Mouse (Mus musculus) heart, embryonic 15.5 days (tissue): ENCODE data around the gene Phkg1. TPM values are rescaled to one million over a fixed set of nuclear protein-coding genes. Genes with fewer than 3 reads are reported as not detected.
"Not testable (repeated sequence)": the region's sequence is repeated elsewhere in the genome, so short reads cannot be mapped to it uniquely, and the experiment has no call there.

Source experiments
- ATAC-seq: fragments of 200-750 bp; cut with Nextera tagmentation; replicated peaks from 2 replicates; pipeline ENCODE4 v1.8.0; 2017; ENCODE audit warnings: low read depth, moderate TSS enrichment; ENCODE audit not compliant: insufficient number of reproducible peaks, insufficient read depth, low FRiP score
- H3K27ac ChIP-seq: fragments of 300-500 bp; sonication (generic); 2 replicates; pipeline ENCODE4 v1.5.1; 2015; ENCODE audit warnings: mild to moderate bottlenecking, inconsistent platforms
- H3K27me3 ChIP-seq: fragments of 300-500 bp; sonication (generic); 2 replicates; pipeline ENCODE4 v1.6.1; 2015; ENCODE audit warnings: inconsistent platforms
- H3K36me3 ChIP-seq: fragments of 300-500 bp; sonication (generic); 2 replicates; pipeline ENCODE4 v1.6.1; 2015; ENCODE audit warnings: mild to moderate bottlenecking, inconsistent platforms
- H3K4me1 ChIP-seq: fragments of 300-500 bp; sonication (generic); replicated peaks from 2 replicates; pipeline ENCODE4 v1.6.1; 2015; ENCODE audit warnings: inconsistent platforms
- H3K4me2 ChIP-seq: fragments of 300-500 bp; sonication (generic); 2 replicates; pipeline ENCODE4 v1.6.1; 2015; ENCODE audit warnings: inconsistent platforms, mild to moderate bottlenecking, moderate library complexity
- H3K4me3 ChIP-seq: fragments of 300-500 bp; sonication (generic); 2 replicates; pipeline ENCODE4 v1.5.1; 2015; ENCODE audit warnings: mild to moderate bottlenecking, inconsistent platforms
- H3K9ac ChIP-seq: fragments of 300-500 bp; sonication (generic); 2 replicates; pipeline ENCODE4 v1.6.1; 2015; ENCODE audit warnings: mild to moderate bottlenecking, inconsistent platforms
- H3K9me3 ChIP-seq: fragments of 300-500 bp; sonication (generic); replicated peaks from 2 replicates; pipeline ENCODE4 v1.6.1; 2016; ENCODE audit warnings: inconsistent platforms
- WGBS: fragments of 180-500 bp; shearing (Covaris S2); methylation state at CpG from one replicate; pipeline ENCODE4 v1.1.7; 2015; ENCODE audit warnings: mixed read lengths; 5-methylcytosine and 5-hydroxymethylcytosine counted together
- polyA plus RNA-seq: library from polyadenylated mRNA; unstranded; fragments of >200 nt; fragmentation: Nextera tagmentation; extraction: Ambion mirVana; gene quantifications from 2 replicates; pipeline ENCODE4 v1.2.1, GENCODE M21; 2015

The Phkg1 gene
- polyA plus RNA-seq, 1 experiment from 2014 or later, result 2.3 TPM

DNA sequence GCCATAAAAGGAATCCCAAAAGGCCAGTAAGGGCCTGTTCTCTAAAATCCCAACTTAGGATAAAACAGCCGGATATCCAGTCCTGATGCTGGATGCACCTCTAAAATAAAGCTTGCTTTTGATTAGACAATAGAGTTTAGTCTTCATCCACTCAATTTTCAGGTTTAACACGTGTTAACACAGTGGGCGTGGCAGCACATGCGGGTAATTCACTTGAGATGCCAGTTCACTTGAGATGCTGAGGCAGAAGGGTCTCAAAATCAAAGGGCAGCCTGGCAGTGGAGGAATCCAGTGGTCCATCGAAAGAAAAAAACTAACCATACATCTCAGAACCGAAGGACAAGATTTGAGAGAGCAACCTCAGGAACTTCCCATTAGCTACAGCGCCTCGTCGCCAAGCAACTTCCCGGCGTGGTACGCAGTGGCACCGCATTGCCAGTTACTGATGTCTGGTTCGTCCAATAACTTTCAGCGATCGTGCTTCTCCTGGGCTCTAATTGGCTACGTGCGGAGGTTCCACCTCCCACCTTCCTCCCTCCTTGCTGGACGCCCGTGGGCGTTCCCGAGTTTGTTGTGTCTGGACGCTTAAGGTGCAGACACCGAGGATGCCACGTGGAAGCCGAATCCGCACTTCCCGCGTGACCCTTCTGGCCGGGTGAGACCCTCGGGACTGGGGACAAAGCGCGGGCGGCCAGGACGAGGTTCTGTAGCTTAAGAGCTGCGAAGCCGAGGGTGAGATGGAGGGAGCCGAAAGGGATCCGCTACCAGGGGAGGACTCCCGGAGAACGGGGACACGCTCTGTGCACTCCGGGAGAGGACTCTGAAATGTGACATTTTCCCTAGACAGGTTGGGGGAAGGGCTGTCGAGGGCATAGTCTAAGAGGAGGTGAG, 2.9 kb downstream of the Phkg1 start, which contains the start of gene Zbed5:
Gene Zbed5, plus strand, starts transcription at position 526 of the 891 bp plus-strand sequence.
- H3K36me3 ChIP-seq, result no peaks in the 10 kb centered on the region

DNA sequence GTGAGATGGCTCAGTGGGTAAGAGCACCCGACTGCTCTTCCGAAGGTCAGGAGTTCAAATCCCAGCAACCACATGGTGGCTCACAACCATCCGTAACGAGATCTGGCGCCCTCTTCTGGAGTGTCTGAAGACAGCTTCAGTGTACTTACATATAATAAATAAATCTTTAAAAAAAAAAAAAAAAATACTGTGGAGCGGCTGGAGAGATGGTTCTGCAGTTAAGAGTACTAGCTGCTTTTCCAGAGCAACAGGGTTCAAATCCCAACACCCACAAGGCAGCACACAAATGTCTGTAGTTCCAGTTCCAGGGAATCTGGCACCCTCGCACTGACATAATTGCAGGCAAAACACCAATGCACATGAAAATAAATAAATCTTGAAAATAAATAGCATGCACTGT, 8.0 kb downstream of the Phkg1 start:
- H3K27me3 ChIP-seq, H3K27ac ChIP-seq, H3K4me2 ChIP-seq, H3K4me3 ChIP-seq, H3K36me3 ChIP-seq, H3K9me3 ChIP-seq, H3K9ac ChIP-seq, ATAC-seq: not testable (repeated sequence)
- H3K4me1 ChIP-seq, result peaks cover 13% of the 10 kb centered on the region
- WGBS, result 82% methylated on average over 7 of the region's 7 CpGs

More for the DNA sequence above, 2.9 kb downstream of the Phkg1 start, which contains the start of gene Zbed5:
- H3K27ac ChIP-seq, result no peak within 1 kb of the TSS
- H3K27me3 ChIP-seq, result peaks cover 2% of the 10 kb centered on the region; the same call in 1 of the 2 replicates
- peak within 1 kb of the TSS; percentile 69 for H3K9ac ChIP-seq
- H3K4me3 ChIP-seq, result peak within 1 kb of the TSS; percentile 78
- no peaks in the 10 kb centered on the region for H3K9me3 ChIP-seq
- ATAC-seq, result peak; percentile 99
- 2% methylated on average over 44 of the region's 44 CpGs for WGBS
- peaks cover 11% of the 10 kb centered on the region for H3K4me1 ChIP-seq
- peak within 1 kb of the TSS; percentile 93 for H3K4me2 ChIP-seq

DNA sequence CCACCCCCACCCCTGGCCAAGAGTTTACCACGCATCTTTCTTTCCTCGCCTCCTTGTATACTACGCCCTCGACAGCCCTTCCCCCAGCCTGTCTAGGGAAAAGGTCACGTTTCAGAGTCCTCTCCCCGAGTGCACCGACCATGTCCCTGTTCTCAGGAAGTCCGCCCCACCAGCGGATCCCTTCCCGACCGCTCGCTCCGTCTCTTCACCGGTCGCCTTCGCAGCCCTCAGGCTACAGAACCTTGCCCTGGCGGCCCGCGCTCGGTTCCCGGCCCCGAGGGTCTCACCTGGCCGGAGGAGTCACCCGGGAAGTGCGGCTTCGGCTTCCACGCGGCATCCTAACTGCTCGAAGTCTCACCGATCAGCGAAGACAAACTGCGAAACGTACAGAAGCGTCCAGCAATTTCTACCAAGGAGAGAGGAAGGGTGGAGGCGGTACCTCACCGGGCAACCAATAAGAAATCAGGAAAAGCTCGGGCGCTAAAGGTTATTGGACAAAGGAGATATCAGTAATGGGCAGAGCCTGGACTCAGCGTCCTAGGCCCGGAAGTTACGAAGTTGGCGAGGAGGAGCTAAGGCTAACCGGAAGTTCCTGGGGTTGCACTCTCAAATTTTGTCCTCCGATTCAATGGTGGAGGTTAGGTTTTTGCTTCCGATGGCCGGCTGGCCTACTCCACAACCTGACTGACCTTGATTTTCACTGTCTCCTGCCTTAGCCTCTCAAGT, 11.3 kb downstream of the Phkg1 start, which contains the start of gene Chchd2:
Gene Chchd2, minus strand, starts transcription at position 560 of the 726 bp plus-strand sequence.
- Histone ChIP-seq H3K4me2 (peak within 1 kb of the TSS; percentile 69), H3K27me3 (no peaks in the 10 kb centered on the region), H3K4me3 (peak within 1 kb of the TSS; percentile 78), H3K9me3 (no peaks in the 10 kb centered on the region), H3K4me1 (peaks cover 19% of the 10 kb centered on the region), H3K36me3 (peaks cover 19% of the 10 kb centered on the region), H3K27ac (peak within 1 kb of the TSS; percentile 96), H3K9ac (peak within 1 kb of the TSS; percentile 85)
- under 1% methylated on average over 46 of the region's 46 CpGs for WGBS
- ATAC-seq, result peak; percentile 100

DNA sequence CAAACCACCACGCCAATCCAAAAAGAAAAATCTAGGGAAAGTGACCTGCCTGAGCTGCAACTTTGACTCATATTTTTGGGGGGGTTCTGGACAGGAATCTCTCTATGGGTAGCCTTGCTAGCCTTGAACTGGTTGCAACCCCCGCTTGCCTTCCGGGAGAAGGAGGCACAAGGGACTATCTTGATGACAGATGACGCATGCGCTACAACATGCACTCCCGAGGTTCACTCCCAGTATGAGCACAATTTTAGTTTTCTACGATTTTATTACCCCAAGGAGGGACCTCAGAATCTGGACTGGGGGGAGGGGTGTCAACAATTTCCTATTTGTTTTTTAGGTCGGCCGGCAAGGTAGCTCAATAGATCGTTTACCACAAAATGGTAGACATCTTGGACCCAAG, 12.1 kb downstream of the Phkg1 start:
- no peaks in the 10 kb centered on the region for H3K27me3 ChIP-seq
- no peak for ATAC-seq
- peaks cover 27% of the 10 kb centered on the region for H3K36me3 ChIP-seq
- no peaks in the 10 kb centered on the region for H3K9me3 ChIP-seq
- peak overlapping the region; percentile 85 for H3K9ac ChIP-seq
- H3K27ac ChIP-seq, result peak overlapping the region; percentile 96; the same call in 1 of the 2 replicates
- H3K4me2 ChIP-seq, result peak overlapping the region; percentile 69
- WGBS, result 22% methylated on average over 10 of the region's 10 CpGs
- peaks cover 19% of the 10 kb centered on the region for H3K4me1 ChIP-seq
- H3K4me3 ChIP-seq, result peak overlapping the region; percentile 78

DNA sequence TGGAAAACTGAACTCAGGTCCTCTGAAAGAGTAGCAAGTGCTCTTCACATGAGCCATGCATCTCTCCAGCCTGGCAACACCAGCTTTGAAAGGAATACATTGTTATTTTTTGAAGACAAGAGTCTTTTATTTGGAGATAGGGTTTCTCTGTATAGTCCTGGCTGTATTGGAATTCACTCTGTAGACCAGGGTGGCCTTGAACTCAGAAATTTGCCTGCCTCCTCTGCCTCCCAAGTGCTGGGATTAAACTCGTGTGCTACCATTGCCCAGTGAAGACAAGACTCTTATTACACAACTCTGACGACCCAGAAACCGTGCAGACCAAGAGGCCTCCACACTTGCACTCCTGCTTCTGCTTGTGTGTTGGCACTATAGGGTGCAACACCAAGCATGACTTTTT, 18.5 kb downstream of the Phkg1 start:
- Histone ChIP-seq H3K9me3 (no peaks in the 10 kb centered on the region), H3K27ac (no peak overlapping the region), H3K4me1 (peaks cover 18% of the 10 kb centered on the region), H3K4me2 (no peak overlapping the region), H3K4me3 (no peak overlapping the region), H3K9ac (no peak overlapping the region), H3K27me3 (no peaks in the 10 kb centered on the region), H3K36me3 (peaks cover 39% of the 10 kb centered on the region)
- no peak for ATAC-seq
- WGBS, result 67% methylated on average over 3 of the region's 3 CpGs

DNA sequence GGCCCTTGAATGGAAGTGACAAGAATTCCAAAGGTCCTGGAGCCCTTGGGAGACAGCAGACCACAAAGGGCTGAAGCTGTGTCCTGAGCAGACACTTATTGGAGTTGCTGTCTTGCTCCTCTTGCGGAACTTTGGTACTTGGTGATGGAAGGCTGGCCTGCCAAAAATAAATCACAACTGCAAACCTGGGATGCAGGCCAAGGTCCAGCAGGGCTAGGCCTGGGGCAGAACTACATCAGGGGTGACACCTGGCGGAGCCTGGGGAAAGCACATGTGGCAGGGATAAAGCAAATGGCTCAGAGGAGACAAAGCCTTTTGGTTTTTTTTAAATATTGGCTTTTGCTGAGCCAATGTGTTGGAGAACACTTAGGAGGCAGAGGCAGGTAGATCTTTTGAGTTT, 19.4 kb downstream of the Phkg1 start:
- no peak overlapping the region for H3K4me3 ChIP-seq
- 0 out of 2 replicates have a peak overlapping the region, but pooled peaks have one; percentile 21 for H3K4me2 ChIP-seq
- 28% methylated on average over 2 of the region's 2 CpGs for WGBS
- peak overlapping the region; percentile 69 for H3K27ac ChIP-seq
- H3K9me3 ChIP-seq, result no peaks in the 10 kb centered on the region
- peaks cover 12% of the 10 kb centered on the region for H3K4me1 ChIP-seq
- ATAC-seq, result peak; percentile 82
- no peak overlapping the region for H3K9ac ChIP-seq
- peaks cover 31% of the 10 kb centered on the region for H3K36me3 ChIP-seq
- no peaks in the 10 kb centered on the region for H3K27me3 ChIP-seq

DNA sequence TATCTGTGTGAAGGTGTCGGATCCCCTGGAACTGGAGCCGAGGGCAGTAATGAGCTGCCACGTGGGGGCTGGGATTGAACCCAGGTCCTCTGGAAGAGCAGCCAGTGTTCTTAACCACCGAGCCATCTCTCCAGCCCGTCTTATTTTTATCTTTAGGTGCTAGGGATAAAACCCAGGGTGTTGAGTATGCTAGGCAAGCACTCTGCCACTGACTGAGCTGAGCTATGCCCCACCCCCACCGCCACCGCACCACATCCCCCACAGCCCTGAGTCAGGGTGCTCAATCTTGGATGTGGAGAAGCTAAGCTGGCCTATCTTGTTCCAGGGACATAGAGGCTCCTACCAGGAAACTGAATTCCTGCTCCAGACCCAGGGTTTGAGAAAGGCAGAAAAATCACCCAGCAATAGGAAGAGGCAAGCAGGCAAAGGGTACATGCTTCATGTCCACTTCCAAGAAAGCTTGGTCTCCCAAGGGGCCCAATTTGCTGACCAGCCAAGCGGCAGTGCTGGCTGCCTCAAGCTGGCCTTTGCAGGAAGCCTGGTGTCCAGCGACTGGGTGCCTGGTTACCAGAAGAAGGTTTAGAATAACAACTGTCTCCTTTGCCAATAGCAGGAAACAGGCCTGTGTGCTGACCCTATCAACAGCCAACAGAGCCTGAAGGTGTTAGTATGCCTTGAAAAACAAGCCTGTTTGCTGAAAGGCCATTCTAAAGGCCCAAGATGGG, 20.5 kb downstream of the Phkg1 start:
- no peak overlapping the region for H3K9ac ChIP-seq
- H3K27ac ChIP-seq, result peak overlapping the region; percentile 38
- H3K9me3 ChIP-seq, result no peaks in the 10 kb centered on the region
- H3K36me3 ChIP-seq, result peaks cover 25% of the 10 kb centered on the region
- H3K4me3 ChIP-seq, result no peak overlapping the region
- H3K27me3 ChIP-seq, result no peaks in the 10 kb centered on the region
- peaks cover 12% of the 10 kb centered on the region for H3K4me1 ChIP-seq
- ATAC-seq, result no peak
- 57% methylated on average over 9 of the region's 9 CpGs for WGBS
- H3K4me2 ChIP-seq, result no peak overlapping the region

DNA sequence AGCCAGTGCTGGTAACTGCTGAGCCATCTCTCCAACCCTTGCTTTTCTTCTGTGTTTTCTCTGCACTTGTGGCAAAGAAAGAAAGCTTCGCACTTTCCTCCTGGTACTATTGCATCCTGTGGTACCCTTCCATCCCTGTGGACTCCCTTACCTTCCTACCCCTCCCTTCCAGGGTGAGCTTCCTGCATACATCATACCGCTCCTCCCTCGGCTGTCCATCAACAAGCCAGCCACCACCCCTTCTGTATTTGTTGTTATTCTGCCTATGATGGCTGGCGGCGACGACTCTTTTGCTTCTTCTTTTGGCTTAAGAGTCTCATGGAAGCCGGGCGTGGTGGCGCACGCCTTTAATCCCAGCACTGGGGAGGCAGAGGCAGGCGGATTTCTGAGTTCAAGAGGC, 23.3 kb downstream of the Phkg1 start:
- H3K27ac ChIP-seq, result no peak overlapping the region
- ATAC-seq, result no peak
- WGBS, result 73% methylated on average over 11 of the region's 11 CpGs
- no peaks in the 10 kb centered on the region for H3K9me3 ChIP-seq
- peaks cover 12% of the 10 kb centered on the region for H3K4me1 ChIP-seq
- no peaks in the 10 kb centered on the region for H3K27me3 ChIP-seq
- H3K4me2 ChIP-seq, result no peak overlapping the region
- no peak overlapping the region for H3K9ac ChIP-seq
- no peak overlapping the region for H3K4me3 ChIP-seq
- peaks cover under 1% of the 10 kb centered on the region; the same call in 1 of the 2 replicates for H3K36me3 ChIP-seq

DNA sequence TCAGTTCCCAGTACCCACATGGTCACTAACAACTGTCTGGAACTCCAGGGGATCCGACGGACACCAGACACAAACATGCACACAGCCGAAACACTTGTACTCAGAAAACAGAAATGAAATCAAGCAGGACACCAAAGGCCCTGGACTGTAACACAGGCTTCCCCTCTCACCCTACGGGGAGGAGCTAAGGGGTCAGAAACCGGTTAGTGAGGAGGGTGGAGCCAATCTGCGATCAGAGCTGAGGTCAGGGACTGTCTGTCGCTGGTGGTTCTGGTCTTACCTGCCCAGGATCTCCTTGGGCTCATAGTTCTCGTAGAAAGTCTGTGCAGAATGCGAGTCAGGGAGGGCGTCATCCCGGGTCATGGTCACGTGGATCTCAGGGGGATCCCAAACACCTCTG, 24.4 kb downstream of the Phkg1 start:
- WGBS, result 77% methylated on average over 12 of the region's 12 CpGs
- Histone ChIP-seq H3K36me3 (no peaks in the 10 kb centered on the region), H3K4me1 (peaks cover 12% of the 10 kb centered on the region), H3K27me3 (no peaks in the 10 kb centered on the region), H3K27ac (no peak overlapping the region), H3K9me3 (no peaks in the 10 kb centered on the region), H3K4me3 (no peak overlapping the region), H3K4me2 (no peak overlapping the region), H3K9ac (no peak overlapping the region)
- no peak for ATAC-seq

DNA sequence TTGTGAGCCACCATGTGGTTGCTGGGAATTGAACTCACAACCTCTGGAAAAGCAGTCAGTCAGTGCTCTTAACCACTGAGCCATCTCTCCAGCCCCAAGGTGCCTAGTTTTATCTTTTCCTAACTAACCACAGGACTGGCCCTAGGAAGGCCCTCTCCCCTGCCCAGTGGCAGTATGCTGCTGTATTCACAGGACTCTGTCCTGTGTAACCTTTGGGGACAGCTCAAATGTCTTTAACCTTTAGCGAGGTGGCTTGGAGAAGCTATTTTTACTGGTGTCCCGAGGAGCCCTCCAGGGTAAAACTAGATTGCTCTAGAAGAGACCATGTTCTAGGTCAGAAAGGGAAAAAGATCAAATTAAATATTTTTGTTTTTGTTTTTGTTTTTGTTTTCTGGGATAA, 27.1 kb downstream of the Phkg1 start:
- Histone ChIP-seq H3K9me3 (no peaks in the 10 kb centered on the region), H3K4me2 (no peak overlapping the region), H3K27ac (no peak overlapping the region), H3K4me1 (no peaks in the 10 kb centered on the region), H3K36me3 (no peaks in the 10 kb centered on the region), H3K4me3 (no peak overlapping the region), H3K9ac (no peak overlapping the region), H3K27me3 (no peaks in the 10 kb centered on the region)
- WGBS, result 73% methylated on average over 2 of the region's 2 CpGs
- no peak for ATAC-seq
